Mouse (Mus musculus): Measurements from ENCODE around the gene Adam6b.
A peak's percentile ranks its signal among the peaks of the same experiment; 100 is the strongest.
"Not testable (repeated sequence)": the region's sequence is repeated elsewhere in the genome, so short reads cannot be mapped to it uniquely, and the experiment has no call there.

Adam6b gene

DNA sequence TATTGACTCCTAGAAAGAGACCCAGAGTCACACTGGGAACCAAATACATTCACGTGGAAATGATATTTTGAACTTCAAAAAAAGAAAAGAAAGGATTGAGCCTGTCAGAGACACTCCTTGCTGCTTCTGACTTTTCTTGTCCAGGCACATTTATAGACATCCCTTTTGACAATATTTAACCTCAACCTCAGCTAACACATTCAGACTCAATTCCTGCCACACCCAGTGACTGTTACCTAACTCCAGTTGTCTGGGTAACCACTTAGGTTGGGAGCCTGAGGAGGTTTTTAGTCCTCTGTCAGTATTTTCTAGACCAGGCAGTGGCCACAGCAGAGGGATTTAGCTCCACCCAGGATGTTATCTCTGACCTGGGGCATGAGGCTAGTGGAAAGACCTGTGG lies at the start of gene Adam6b:
Gene Adam6b (plus strand): TSS at position 301 of the 400 bp plus-strand sequence.
- not testable (repeated sequence) for DNase-seq (ENCODE audit: low spot score)

DNA sequence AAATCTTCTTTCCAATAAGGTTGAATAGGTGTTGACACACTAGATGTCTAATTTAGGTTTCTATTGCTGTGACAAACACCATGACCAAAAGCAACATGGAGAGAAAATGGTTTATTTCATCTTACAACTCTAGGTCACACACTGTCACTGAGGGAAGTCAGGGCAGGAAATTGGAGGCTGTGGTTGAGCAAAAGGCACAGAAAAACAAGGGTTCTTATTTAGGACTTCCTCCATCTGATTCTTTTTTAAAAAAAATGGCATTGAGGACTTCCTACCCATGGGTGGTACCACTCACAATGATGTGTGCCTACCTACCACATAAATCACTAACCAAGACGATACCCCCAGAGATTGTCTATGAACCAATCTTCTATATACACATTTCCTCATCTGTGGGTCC lies 43.2 kb upstream of the Adam6b start:
- no peak for DNase-seq (ENCODE audit: low spot score)

DNA sequence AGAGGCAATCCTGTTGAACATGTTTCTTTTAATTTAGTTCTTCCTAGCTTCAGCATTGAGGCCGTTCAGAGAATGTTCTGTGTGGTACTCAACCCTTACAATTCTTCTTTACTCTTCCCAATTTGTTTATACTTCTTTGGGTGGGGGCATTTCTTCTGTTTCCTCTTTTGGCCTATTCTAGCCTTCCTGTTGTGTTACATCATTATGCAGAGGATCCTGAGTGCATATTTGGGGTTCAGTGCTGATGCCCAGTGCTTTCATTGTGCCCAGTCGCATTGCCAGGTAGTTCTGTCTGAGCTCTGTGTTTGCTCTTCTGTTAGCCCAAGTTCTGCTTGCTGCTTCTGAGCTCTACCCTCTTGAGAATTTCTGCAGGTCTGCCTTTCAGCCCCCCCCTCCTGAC lies 13.1 kb upstream of the Adam6b start:
- no peak for DNase-seq (ENCODE audit: low spot score)

GRCm38 (mm10) chr12:113482147-113482546 lies 7.2 kb upstream of the Adam6b start:
- DNase-seq (ENCODE audit: low spot score): no peak

DNA sequence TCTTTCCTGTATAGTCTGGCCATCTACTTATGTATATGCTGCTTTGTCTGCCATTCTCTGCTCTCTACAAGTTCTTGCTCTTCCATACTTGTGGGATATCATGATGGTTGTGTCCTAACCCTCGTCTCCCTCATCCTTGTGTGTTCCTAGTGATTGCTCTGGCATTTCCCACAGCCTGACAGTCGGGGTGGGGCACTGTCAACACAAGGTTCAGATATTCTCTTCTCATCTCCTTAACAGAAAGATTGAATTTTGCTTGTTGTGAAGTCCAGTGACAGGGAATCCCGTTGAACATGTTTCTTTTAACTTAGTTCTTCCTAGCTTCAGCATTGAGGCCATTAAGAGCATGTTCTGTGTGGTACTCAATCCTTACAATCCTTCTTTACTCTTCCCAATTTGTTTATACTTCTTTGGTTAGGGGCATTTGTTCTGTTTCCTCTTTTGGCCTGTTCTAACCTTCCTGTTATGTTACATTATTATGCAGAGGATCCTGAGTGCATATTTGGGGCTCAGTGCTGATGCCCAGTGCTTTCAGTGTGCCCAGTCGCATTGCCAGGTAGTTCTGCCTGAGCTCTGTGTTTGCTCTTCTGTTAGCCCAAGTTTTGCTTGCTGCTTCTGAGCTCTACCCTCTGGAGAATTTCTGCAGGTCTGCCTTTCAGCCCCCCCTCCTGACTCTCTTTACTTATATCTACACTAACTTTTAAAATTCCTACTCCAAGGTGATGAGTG lies 6.5 kb upstream of the Adam6b start:
- DNase-seq (ENCODE audit: low spot score): no peak

DNA sequence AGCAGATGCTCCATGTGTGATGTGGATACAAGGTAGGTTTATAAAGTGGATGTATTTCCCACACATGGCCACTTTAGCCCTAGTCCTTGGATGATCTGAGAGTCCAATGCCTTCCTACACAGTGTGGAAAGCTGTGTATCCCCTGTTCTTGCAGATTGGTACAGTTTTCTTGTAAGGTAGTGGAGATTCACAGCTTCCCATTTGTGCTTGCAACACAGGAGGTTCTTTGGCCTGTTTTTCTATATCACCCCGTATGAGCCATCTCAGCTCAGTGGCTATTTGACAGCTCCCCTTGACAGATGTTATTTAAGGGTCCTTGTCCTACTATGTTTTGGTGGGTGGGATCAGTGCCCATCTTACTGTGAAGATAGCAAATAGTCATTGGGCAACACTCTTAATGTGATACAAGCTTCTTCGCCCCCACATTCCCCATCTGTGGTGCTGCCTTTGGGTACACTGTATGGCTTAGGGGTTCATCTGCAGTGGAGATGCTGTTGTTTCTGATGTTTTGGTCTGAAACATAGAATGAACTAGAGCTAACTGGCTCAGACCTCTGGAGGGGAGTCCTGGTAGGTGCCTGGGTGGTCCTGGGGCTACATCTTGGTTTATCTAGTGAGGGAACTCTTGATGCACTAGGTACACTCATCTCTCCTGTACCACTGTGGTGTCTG lies 5.7 kb upstream of the Adam6b start:
- no peak for DNase-seq (ENCODE audit: low spot score)

DNA sequence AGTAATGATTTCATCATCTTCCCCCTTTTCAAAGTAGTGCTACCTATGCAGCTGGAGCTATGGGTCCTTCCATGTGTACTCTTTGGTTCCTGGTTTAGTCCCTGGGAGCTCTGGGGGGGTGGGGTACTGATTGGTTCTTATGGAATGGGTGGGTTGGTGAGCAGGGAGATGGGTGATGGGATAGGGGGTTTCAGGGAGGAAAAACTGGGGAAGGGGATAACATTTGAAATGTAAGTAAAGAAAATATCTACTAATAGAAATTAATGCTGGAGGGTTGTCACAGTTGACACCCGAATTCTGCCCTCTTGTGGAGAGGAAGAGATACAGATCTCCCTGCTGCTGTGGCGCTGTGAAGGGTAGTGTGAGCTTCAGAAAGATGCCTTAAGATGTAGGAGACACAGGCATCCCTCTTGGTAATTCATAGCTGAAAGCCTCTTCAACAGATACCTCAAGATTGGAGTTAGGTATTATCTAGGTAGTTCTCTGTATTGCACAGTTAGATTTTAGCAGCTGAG lies 4.3 kb upstream of the Adam6b start:
- DNase-seq (ENCODE audit: low spot score): no peak

DNA sequence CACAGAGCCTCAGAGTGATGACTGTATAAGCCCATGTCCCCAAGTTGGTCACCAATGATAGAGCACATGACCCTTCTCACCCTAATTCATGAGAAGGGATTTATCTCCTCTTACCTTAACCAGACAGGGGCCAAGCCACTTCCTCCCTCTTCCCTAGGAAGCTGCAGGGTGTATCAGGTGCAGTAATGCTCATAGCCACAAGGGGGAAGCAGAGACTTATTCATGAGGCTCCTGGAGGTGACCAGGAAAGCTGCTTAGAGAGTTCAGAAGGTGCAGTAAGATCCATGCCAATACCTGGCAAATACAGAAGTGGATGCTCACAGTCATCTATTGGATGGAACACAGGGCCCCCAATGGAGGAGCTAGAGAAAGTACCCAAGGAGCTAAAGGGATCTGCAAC lies 1.6 kb upstream of the Adam6b start:
- DNase-seq (ENCODE audit: low spot score): peak; percentile 45

GRCm38 (mm10) chr12:113525901-113526300 lies 36.6 kb downstream of the Adam6b start:
- DNase-seq (ENCODE audit: low spot score): no peak

All from left cerebral cortex, adult 11 months (tissue).